Mouse (Mus musculus): ENCODE measurements at regions not wholly inside any gene's neighbourhood (a gene's known extent, or its start where the extent isn't known, plus 50 kb on each side); places are given as distances from the start of the nearest gene placed in this dataset.

- H3K4me2 ChIP-seq (ENCODE audit: insufficient read depth, low read depth, poor library complexity, severe bottlenecking): no peak overlapping the region
- no peaks in the 10 kb centered on the region for H3K4me1 ChIP-seq (ENCODE audit: control insufficient read depth in 1 of 2, insufficient read depth in 2 of 2)
- H3K27ac ChIP-seq (ENCODE audit: insufficient read depth, low read depth): no peak overlapping the region
- DNase-seq (ENCODE audit: extremely low read depth): no peak
- H3K36me3 ChIP-seq (replicated peaks in 1 of 2; ENCODE audit: control insufficient read depth in 1 of 2, insufficient read depth in 1 of 2, low read length in 1 of 2): no peaks in the 10 kb centered on the region
- no peaks in the 10 kb centered on the region for H3K79me2 ChIP-seq (replicated peaks; ENCODE audit: control insufficient read depth, extremely low read depth, insufficient read depth, poor library complexity, severe bottlenecking)
- no peak overlapping the region for H3K4me3 ChIP-seq (replicated peaks in 1 of 3; ENCODE audit: low read depth in 2 of 3, low read length in 2 of 3, poor library complexity in 1 of 3)
- no peaks in the 10 kb centered on the region for H3K27me3 ChIP-seq (replicated peaks)
- no peaks in the 10 kb centered on the region for H3K9me3 ChIP-seq (replicated peaks; ENCODE audit: low read length)
- TF ChIP-seq USF2 (conservative IDR thresholded peaks at IDR 0.05; ENCODE audit: low read depth, low read length): no peak
- no peak for TF ChIP-seq ZMIZ1 (IDR thresholded peaks at IDR 0.05; ENCODE audit: low read depth, low read length)
- TF ChIP-seq ETS1 (conservative IDR thresholded peaks at IDR 0.05; ENCODE audit: low read depth, low read length): no peak
- no peak for TF ChIP-seq BHLHE40 (IDR thresholded peaks at IDR 0.05; ENCODE audit: low read depth, low read length)
- no peak for TF ChIP-seq MAX (IDR thresholded peaks at IDR 0.05; ENCODE audit: low read length)
- TF ChIP-seq E2F4 (IDR thresholded peaks at IDR 0.05; ENCODE audit: insufficient replicate concordance, low read depth, low read length): no peak
- TF ChIP-seq EP300 (IDR thresholded peaks at IDR 0.05; ENCODE audit: low read length): no peak
- no peak for TF ChIP-seq MEF2A (IDR thresholded peaks at IDR 0.05; ENCODE audit: borderline replicate concordance, low read depth, low read length)
- no peak for TF ChIP-seq MAZ (IDR thresholded peaks at IDR 0.05; ENCODE audit: low read depth, low read length)
- TF ChIP-seq SMC3 (IDR thresholded peaks at IDR 0.05; ENCODE audit: low read depth, low read length): no peak
- TF ChIP-seq SIN3A (IDR thresholded peaks at IDR 0.05; ENCODE audit: low read length): no peak
- TF ChIP-seq ZNF384 (IDR thresholded peaks at IDR 0.05; ENCODE audit: low read depth, low read length): no peak
- no peak for TF ChIP-seq NRF1 (IDR thresholded peaks at IDR 0.05; ENCODE audit: low read depth, low read length)
- no peak for TF ChIP-seq CTCF (conservative IDR thresholded peaks at IDR 0.05 in 1 of 2, IDR thresholded peaks at IDR 0.05 in 1 of 2; ENCODE audit: low read depth in 2 of 2, low read length in 2 of 2)
- TF ChIP-seq MYC (IDR thresholded peaks at IDR 0.05; ENCODE audit: low read depth, low read length): no peak
- no peak for TF ChIP-seq RAD21 (IDR thresholded peaks at IDR 0.05; ENCODE audit: low read depth, low read length)
- no peak for TF ChIP-seq JUN (IDR thresholded peaks at IDR 0.05; ENCODE audit: insufficient read depth, low read depth, low read length)
- TF ChIP-seq TCF12 (IDR thresholded peaks at IDR 0.05; ENCODE audit: low read depth, low read length): no peak
- in situ Hi-C loops (cut with MboI; ENCODE audit: low pct_ligation_motif_present, low pct_unique_long_range_greater_than_20kb, low sequenced_read_pairs): no loop called here
- dilution Hi-C loops (cut with MboI; ENCODE audit: extremely low pct_ligation_motif_present, extremely low pct_unique_long_range_greater_than_20kb, low sequenced_read_pairs): no loop called here
- H3K9ac ChIP-seq (ENCODE audit: insufficient read depth, low read depth): no peak overlapping the region
Observed at GRCm38 (mm10) chr3:35079887-35080286, 429.7 kb downstream of the Sox2 start.

DNA sequence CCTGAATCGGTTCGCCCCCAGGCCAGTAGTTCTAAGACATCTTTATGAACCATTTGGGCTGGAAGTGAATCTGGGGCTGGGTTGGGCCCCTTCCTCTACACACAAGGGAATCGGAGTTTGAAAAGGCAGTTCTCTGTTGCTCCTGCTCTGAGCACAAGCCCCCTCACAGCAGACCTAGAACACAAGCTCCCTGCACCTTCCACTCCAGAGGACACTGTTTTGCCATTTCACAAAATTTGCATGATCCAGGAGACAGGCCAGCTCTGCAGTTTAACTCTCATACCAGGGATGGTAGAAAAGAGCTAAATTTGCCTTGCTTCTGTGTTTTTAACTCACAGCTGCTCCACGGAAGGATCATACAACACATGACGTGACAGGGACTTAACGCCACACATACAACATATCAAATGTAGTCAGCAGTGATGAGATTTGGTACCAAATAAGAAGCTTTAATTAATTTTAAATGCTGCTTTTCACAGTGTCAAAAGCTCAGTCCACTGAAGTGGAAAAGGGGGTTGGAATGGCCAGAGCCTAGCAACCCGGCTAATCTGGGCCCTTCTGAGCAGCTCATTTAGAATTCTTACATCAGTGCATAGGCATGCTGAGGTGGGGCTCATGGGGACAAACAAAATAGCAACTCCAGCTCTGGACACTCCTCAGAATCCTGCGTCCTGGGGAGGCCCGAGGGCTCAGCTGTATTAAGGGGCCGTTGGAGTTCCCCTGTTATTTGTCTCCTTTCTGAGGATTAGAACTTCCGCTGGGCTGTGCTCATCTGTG is 434.1 kb downstream of the Sox2 start:
- in situ Hi-C loops (cut with MboI; ENCODE audit: low pct_ligation_motif_present, low pct_unique_long_range_greater_than_20kb, low sequenced_read_pairs) (no loop called here), dilution Hi-C loops (cut with MboI; ENCODE audit: extremely low pct_ligation_motif_present, extremely low pct_unique_long_range_greater_than_20kb, low sequenced_read_pairs) (no loop called here)
- no peaks in the 10 kb centered on the region for H3K9me3 ChIP-seq (replicated peaks; ENCODE audit: low read length)
- H3K4me2 ChIP-seq (ENCODE audit: insufficient read depth, low read depth, poor library complexity, severe bottlenecking): no peak overlapping the region
- H3K9ac ChIP-seq (ENCODE audit: insufficient read depth, low read depth): no peak overlapping the region
- H3K27me3 ChIP-seq (replicated peaks): no peaks in the 10 kb centered on the region
- no peak overlapping the region for H3K4me3 ChIP-seq (replicated peaks in 1 of 3; ENCODE audit: low read depth in 2 of 3, low read length in 2 of 3, poor library complexity in 1 of 3)
- H3K79me2 ChIP-seq (replicated peaks; ENCODE audit: control insufficient read depth, extremely low read depth, insufficient read depth, poor library complexity, severe bottlenecking): no peaks in the 10 kb centered on the region
- no peak for DNase-seq (ENCODE audit: extremely low read depth)
- no peaks in the 10 kb centered on the region for H3K36me3 ChIP-seq (replicated peaks in 1 of 2; ENCODE audit: control insufficient read depth in 1 of 2, insufficient read depth in 1 of 2, low read length in 1 of 2)
- no peak overlapping the region for H3K27ac ChIP-seq (ENCODE audit: insufficient read depth, low read depth)
- TF ChIP-seq RAD21 (IDR thresholded peaks at IDR 0.05; ENCODE audit: low read depth, low read length) (no peak), USF2 (conservative IDR thresholded peaks at IDR 0.05; ENCODE audit: low read depth, low read length) (no peak), CHD2 (IDR thresholded peaks at IDR 0.05; ENCODE audit: low read length) (no peak), HCFC1 (IDR thresholded peaks at IDR 0.05; ENCODE audit: low read depth, low read length) (no peak)
- H3K4me1 ChIP-seq (ENCODE audit: control insufficient read depth in 1 of 2, insufficient read depth in 2 of 2): peaks cover 3% of the 10 kb centered on the region in 2 experiments; a peak in 1 of 4 replicates

Data from CH12.LX (cell line).